Mouse (Mus musculus) kidney, adult 10 weeks (tissue): Measurements from ENCODE around the gene Sepsecs. TPM values are rescaled to one million over a fixed set of nuclear protein-coding genes. Genes with fewer than 3 reads are reported as not detected.

Experiments used
- polyA plus RNA-seq: library from polyadenylated mRNA; stranded (reverse); fragments of 350-450 nt; fragmentation: Illumina TruSeq; extraction: RNeasy Lipid Tissue Mini Kit (QIAGEN cat#74804); gene quantifications from one replicate; pipeline ENCODE4 v1.2.3, GENCODE M21; 2014; ENCODE audit warnings: low read depth, low replicate concordance

Sepsecs gene
- polyA plus RNA-seq = 43.3 TPM

DNA sequence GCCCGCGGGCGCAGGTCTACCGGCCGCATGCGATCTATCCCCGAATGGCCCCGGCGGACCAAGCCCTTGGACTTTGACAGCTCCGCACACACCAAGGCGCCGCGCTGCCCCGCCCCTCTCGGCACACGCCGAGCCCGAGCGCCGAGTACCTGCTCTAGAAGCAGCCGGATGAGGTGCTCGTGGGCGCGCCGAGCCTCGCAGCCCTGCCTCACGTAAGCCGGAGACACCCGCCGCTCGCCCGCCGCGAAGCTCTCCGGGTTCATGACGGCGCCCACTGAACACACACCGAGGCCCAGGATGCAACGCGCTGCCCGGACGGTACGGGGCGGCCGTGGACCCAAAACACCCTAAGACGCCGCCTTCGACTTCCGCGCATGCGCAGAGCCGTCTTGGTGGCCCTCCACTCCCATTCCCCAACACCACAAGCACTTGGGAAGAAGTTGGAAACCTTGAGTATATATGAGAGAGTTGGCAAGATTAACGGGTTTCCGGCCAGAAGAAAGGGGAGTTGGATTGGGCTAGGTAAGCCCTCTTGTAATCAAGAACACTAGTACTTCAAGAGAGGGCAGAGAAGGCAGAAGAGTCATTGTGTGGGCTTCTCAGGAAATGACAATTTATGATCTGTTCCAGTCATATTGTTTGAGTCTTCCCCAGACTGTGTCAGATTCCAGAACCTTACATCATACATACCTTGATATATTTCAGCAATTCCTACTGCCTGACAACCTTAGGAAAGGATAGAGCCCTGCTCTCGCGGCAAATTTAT, at the start of gene Sepsecs:
Gene Sepsecs, minus strand, starts transcription at position 283 of the 766 bp plus-strand sequence.

Other genes starting within 250 kb of the Sepsecs start
- gene Ccdc149, start 198.2 kb downstream of the Sepsecs start, polyA plus RNA-seq = 2.9 TPM
- gene Lgi2, start 103.2 kb downstream of the Sepsecs start, polyA plus RNA-seq = 0.12 TPM
- gene Pi4k2b, start 71.9 kb upstream of the Sepsecs start, polyA plus RNA-seq = 42.5 TPM
- gene Zcchc4, start 105.7 kb upstream of the Sepsecs start, polyA plus RNA-seq = 17.3 TPM
- gene Anapc4, start 164.3 kb upstream of the Sepsecs start, polyA plus RNA-seq = 97.1 TPM